Mouse (Mus musculus) lung, adult 2 months (tissue): ENCODE results near the gene Zic5. TPM values are rescaled to one million over a fixed set of nuclear protein-coding genes. Genes with fewer than 3 reads are reported as not detected.
"Not testable (repeated sequence)": the region's sequence is repeated elsewhere in the genome, so short reads cannot be mapped to it uniquely, and the experiment has no call there.

Experiments used
- DNase-seq: peaks from one replicate; pipeline ENCODE4 v3.0.0; 2022
- H3K4me1 ChIP-seq: fragments of 200-500 bp; 2 replicates; pipeline ENCODE4 v1.6.1; 2011; ENCODE audit warnings: low read length; ENCODE audit not compliant: control insufficient read depth, insufficient read depth
- H3K4me3 ChIP-seq: fragments of 200-500 bp; replicated peaks from 2 replicates; pipeline ENCODE3; 2011; ENCODE audit warnings: low read depth, mild to moderate bottlenecking, control low read depth, low read length; ENCODE audit errors: extremely low read depth
- CTCF ChIP-seq: fragments of 200-500 bp; IDR thresholded peaks from 2 replicates; pipeline ENCODE4 v1.5.1; 2011; ENCODE audit warnings: mild to moderate bottlenecking, low read length, control low read depth; ENCODE audit not compliant: insufficient read depth
- POLR2A ChIP-seq: fragments of 200-500 bp; IDR thresholded peaks from 2 replicates; pipeline ENCODE4 v1.6.1; 2011; ENCODE audit warnings: low read depth, mild to moderate bottlenecking, control low read depth, low read length, borderline replicate concordance; ENCODE audit errors: extremely low read depth
- WGBS: fragments of 180-500 bp; shearing (Covaris S2); methylation state at CpG from one replicate; pipeline ENCODE4 v1.1.7; 2018; 5-methylcytosine and 5-hydroxymethylcytosine counted together
- polyA plus RNA-seq: library from polyadenylated mRNA; depleted of rRNA; stranded (reverse); fragments of >200 nt; gene quantifications from 2 replicates; pipeline ENCODE4 v1.2.3, GENCODE M21; 2012

Zic5 gene
- polyA plus RNA-seq, 1 experiment: not detected

GRCm38 (mm10) chr14:122468971-122469755 lies 3.7 kb upstream of the Zic5 start:
- H3K4me3 ChIP-seq: no peak overlapping the region
- WGBS: 7% methylated on average over 28 of the region's 28 CpGs
- no peak for DNase-seq
- TF ChIP-seq CTCF (no peak), POLR2A (no peak)
- peaks cover 2% of the 10 kb centered on the region; the same call in 1 of the 2 replicates for H3K4me1 ChIP-seq

GRCm38 (mm10) chr14:122467926-122468841 lies 2.7 kb upstream of the Zic5 start:
- no peak overlapping the region for H3K4me3 ChIP-seq
- WGBS: 12% methylated on average over 23 of the region's 23 CpGs
- H3K4me1 ChIP-seq: peaks cover 5% of the 10 kb centered on the region; the same call in 1 of the 2 replicates
- no peak for TF ChIP-seq CTCF
- no peak for TF ChIP-seq POLR2A
- no peak for DNase-seq

- DNase-seq: no peak
- Histone ChIP-seq H3K4me1 (peaks cover 5% of the 10 kb centered on the region; the same call in 1 of the 2 replicates), H3K4me3 (no peak overlapping the region)
- 62% methylated on average over 7 of the region's 7 CpGs for WGBS
- TF ChIP-seq POLR2A (no peak), CTCF (no peak)
These were observed 1.4 kb upstream of the Zic5 start for GRCm38 (mm10) chr14:122466756-122467362.

GRCm38 (mm10) chr14:122465931-122466490 lies 534 bp upstream of the Zic5 start:
- H3K4me1 ChIP-seq: peaks cover 5% of the 10 kb centered on the region; the same call in 1 of the 2 replicates
- DNase-seq: no peak
- 27% methylated on average over 13 of the region's 13 CpGs for WGBS
- TF ChIP-seq POLR2A (no peak), CTCF (no peak)
- no peak overlapping the region for H3K4me3 ChIP-seq

- under 1% methylated on average over 62 of the region's 62 CpGs for WGBS
- TF ChIP-seq CTCF (no peak), POLR2A (no peak)
- DNase-seq: no peak
These were observed 1.1 kb downstream of the Zic5 start for GRCm38 (mm10) chr14:122464351-122464762.

GRCm38 (mm10) chr14:122463734-122464341 lies 1.6 kb downstream of the Zic5 start:
- WGBS: 1% methylated on average over 58 of the region's 58 CpGs
- not testable (repeated sequence) for DNase-seq

More at GRCm38 (mm10) chr14:122464351-122464762, 1.1 kb downstream of the Zic5 start:
- peaks cover 5% of the 10 kb centered on the region; the same call in 1 of the 2 replicates for H3K4me1 ChIP-seq
- no peak overlapping the region for H3K4me3 ChIP-seq

GRCm38 (mm10) chr14:122463080-122463691 lies 2.3 kb downstream of the Zic5 start:
- no peak for DNase-seq
- WGBS: 6% methylated on average over 40 of the region's 40 CpGs
- Histone ChIP-seq H3K4me1 (peaks cover 5% of the 10 kb centered on the region; the same call in 1 of the 2 replicates), H3K4me3 (no peak overlapping the region)
- TF ChIP-seq CTCF: no peak
- TF ChIP-seq POLR2A: no peak

More at GRCm38 (mm10) chr14:122463734-122464341, 1.6 kb downstream of the Zic5 start:
- not testable (repeated sequence) for H3K4me1 ChIP-seq
- H3K4me3 ChIP-seq: peak overlapping the region; percentile 9

GRCm38 (mm10) chr14:122462689-122463079 lies 2.8 kb downstream of the Zic5 start:
- no peak overlapping the region for H3K4me3 ChIP-seq
- WGBS: 46% methylated on average over 17 of the region's 17 CpGs
- peaks cover 5% of the 10 kb centered on the region; the same call in 1 of the 2 replicates for H3K4me1 ChIP-seq
- DNase-seq: no peak
- TF ChIP-seq CTCF (no peak), POLR2A (no peak)
